Mouse (Mus musculus) limb, embryonic 10.5 days (tissue): ENCODE data around the gene Aatk. TPM values are rescaled to one million over a fixed set of nuclear protein-coding genes. Genes with fewer than 3 reads are reported as not detected.
A peak's percentile ranks its signal among the peaks of the same experiment; 100 is the strongest.

Experiments
- DNase-seq: peaks from one replicate; pipeline ENCODE4 v3.0.0-alpha.2; 2017; ENCODE audit warnings: low spot score
- H3K27ac ChIP-seq: fragments of 300-500 bp; sonication (generic); 2 replicates; pipeline ENCODE4 v1.5.1; 2016; ENCODE audit warnings: mild to moderate bottlenecking
- H3K27me3 ChIP-seq: fragments of 300-500 bp; sonication (generic); 2 replicates; pipeline ENCODE4 v1.6.1; 2016; ENCODE audit warnings: low read depth, mild to moderate bottlenecking; ENCODE audit not compliant: poor library complexity, severe bottlenecking
- H3K36me3 ChIP-seq: fragments of 300-500 bp; sonication (generic); 2 replicates; pipeline ENCODE4 v1.6.1; 2016; ENCODE audit warnings: mild to moderate bottlenecking, moderate library complexity
- H3K4me1 ChIP-seq: fragments of 300-500 bp; sonication (generic); 2 replicates; pipeline ENCODE4 v1.6.1; 2016
- H3K4me3 ChIP-seq: fragments of 300-500 bp; sonication (generic); 2 replicates; pipeline ENCODE4 v1.5.1; 2016; ENCODE audit warnings: mild to moderate bottlenecking, moderate library complexity
- H3K9me3 ChIP-seq: fragments of 300-500 bp; sonication (generic); replicated peaks from 2 replicates; pipeline ENCODE4 v1.6.1; 2016; ENCODE audit warnings: mild to moderate bottlenecking
- WGBS: fragments of 180-500 bp; shearing (Covaris S2); methylation state at CpG from one replicate; pipeline ENCODE4 v1.1.7; 2016; 5-methylcytosine and 5-hydroxymethylcytosine counted together
- polyA plus RNA-seq: library from polyadenylated mRNA; unstranded; fragments of >200 nt; fragmentation: Nextera tagmentation; extraction: Ambion mirVana; gene quantifications from 2 replicates; pipeline ENCODE4 v1.2.1, GENCODE M21; 2016

The Aatk gene
- polyA plus RNA-seq, 1 experiment from 2014 or later: 1.7 TPM

GRCm38 (mm10) chr11:120069261-120069660 is 22.3 kb upstream of the Aatk start:
- H3K27me3 ChIP-seq: no peaks in the 10 kb centered on the region
- H3K36me3 ChIP-seq: peaks cover 98% of the 10 kb centered on the region
- peaks cover 46% of the 10 kb centered on the region for H3K4me1 ChIP-seq
- peak; percentile 53 for DNase-seq
- 0 out of 2 replicates have a peak overlapping the region, but pooled peaks have one; percentile 28 for H3K27ac ChIP-seq
- 38% methylated on average over 11 of the region's 11 CpGs for WGBS
- H3K9me3 ChIP-seq: no peaks in the 10 kb centered on the region
- H3K4me3 ChIP-seq: no peak overlapping the region

GRCm38 (mm10) chr11:120067834-120068233 is 20.9 kb upstream of the Aatk start:
- H3K4me3 ChIP-seq: no peak overlapping the region
- H3K4me1 ChIP-seq: peaks cover 46% of the 10 kb centered on the region
- H3K27ac ChIP-seq: peak overlapping the region; percentile 43; the same call in 1 of the 2 replicates
- 60% methylated on average over 17 of the region's 17 CpGs for WGBS
- no peaks in the 10 kb centered on the region for H3K27me3 ChIP-seq
- no peaks in the 10 kb centered on the region for H3K9me3 ChIP-seq
- H3K36me3 ChIP-seq: peaks cover 97% of the 10 kb centered on the region
- DNase-seq: no peak

- 34% methylated on average over 10 of the region's 10 CpGs for WGBS
- peaks cover 25% of the 10 kb centered on the region for H3K4me1 ChIP-seq
Measured at GRCm38 (mm10) chr11:120065291-120065690, 18.3 kb upstream of the Aatk start.

GRCm38 (mm10) chr11:120064668-120065040 is 17.7 kb upstream of the Aatk start:
- H3K27ac ChIP-seq: no peak overlapping the region
- no peak overlapping the region for H3K4me3 ChIP-seq
- peaks cover 65% of the 10 kb centered on the region for H3K36me3 ChIP-seq
- no peaks in the 10 kb centered on the region for H3K27me3 ChIP-seq
- no peaks in the 10 kb centered on the region for H3K9me3 ChIP-seq
- WGBS: 93% methylated on average over 11 of the region's 11 CpGs
- no peak for DNase-seq
- H3K4me1 ChIP-seq: peaks cover 25% of the 10 kb centered on the region

More at GRCm38 (mm10) chr11:120065291-120065690, 18.3 kb upstream of the Aatk start:
- H3K27me3 ChIP-seq: no peaks in the 10 kb centered on the region
- peak; percentile 69 for DNase-seq
- H3K4me3 ChIP-seq: no peak overlapping the region
- H3K9me3 ChIP-seq: no peaks in the 10 kb centered on the region
- H3K27ac ChIP-seq: no peak overlapping the region
- H3K36me3 ChIP-seq: peaks cover 72% of the 10 kb centered on the region

- Histone ChIP-seq H3K27ac (no peak overlapping the region), H3K36me3 (peaks cover 60% of the 10 kb centered on the region), H3K27me3 (no peaks in the 10 kb centered on the region), H3K9me3 (no peaks in the 10 kb centered on the region), H3K4me3 (no peak overlapping the region), H3K4me1 (peaks cover 23% of the 10 kb centered on the region)
- DNase-seq: no peak
- 89% methylated on average over 12 of the region's 13 CpGs for WGBS
Measured at GRCm38 (mm10) chr11:120064006-120064667, 17.2 kb upstream of the Aatk start.

- Histone ChIP-seq H3K27me3 (no peaks in the 10 kb centered on the region), H3K4me1 (peaks cover 23% of the 10 kb centered on the region), H3K9me3 (no peaks in the 10 kb centered on the region), H3K27ac (no peak overlapping the region), H3K36me3 (peaks cover 54% of the 10 kb centered on the region), H3K4me3 (no peak overlapping the region)
- WGBS: 89% methylated on average over 5 of the region's 5 CpGs
- DNase-seq: no peak
Measured at GRCm38 (mm10) chr11:120063326-120063725, 16.4 kb upstream of the Aatk start.

- no peak for DNase-seq
- H3K27me3 ChIP-seq: no peaks in the 10 kb centered on the region
- H3K4me3 ChIP-seq: no peak overlapping the region
- no peak overlapping the region for H3K27ac ChIP-seq
- WGBS: 87% methylated on average over 8 of the region's 8 CpGs
- H3K9me3 ChIP-seq: no peaks in the 10 kb centered on the region
- H3K4me1 ChIP-seq: 0 out of 2 replicates have a peak, but pooled peaks cover 9% of the 10 kb centered on the region
- H3K36me3 ChIP-seq: peaks cover 27% of the 10 kb centered on the region
Measured at GRCm38 (mm10) chr11:120060634-120061033, 13.7 kb upstream of the Aatk start.

- H3K36me3 ChIP-seq: no peaks in the 10 kb centered on the region
- H3K4me1 ChIP-seq: peaks cover 13% of the 10 kb centered on the region; the same call in 1 of the 2 replicates
- 87% methylated on average over 12 of the region's 12 CpGs for WGBS
- DNase-seq: no peak
- no peaks in the 10 kb centered on the region for H3K9me3 ChIP-seq
- H3K27ac ChIP-seq: no peak overlapping the region
- no peak overlapping the region for H3K4me3 ChIP-seq
- peaks cover 4% of the 10 kb centered on the region; the same call in 1 of the 2 replicates for H3K27me3 ChIP-seq
Measured at GRCm38 (mm10) chr11:120055953-120056732, 9.2 kb upstream of the Aatk start.

GRCm38 (mm10) chr11:120053846-120054245 is 6.9 kb upstream of the Aatk start:
- Histone ChIP-seq H3K36me3 (no peaks in the 10 kb centered on the region), H3K27ac (no peak overlapping the region), H3K9me3 (no peaks in the 10 kb centered on the region), H3K4me1 (peaks cover 12% of the 10 kb centered on the region; the same call in 1 of the 2 replicates), H3K27me3 (peaks cover 27% of the 10 kb centered on the region), H3K4me3 (no peak overlapping the region)
- WGBS: 80% methylated on average over 4 of the region's 4 CpGs
- no peak for DNase-seq

GRCm38 (mm10) chr11:120052274-120052673 is 5.3 kb upstream of the Aatk start:
- 84% methylated on average over 9 of the region's 9 CpGs for WGBS
- no peaks in the 10 kb centered on the region for H3K36me3 ChIP-seq
- no peak overlapping the region for H3K27ac ChIP-seq
- no peaks in the 10 kb centered on the region for H3K9me3 ChIP-seq
- no peak overlapping the region for H3K4me3 ChIP-seq
- no peak for DNase-seq
- H3K4me1 ChIP-seq: peaks cover 26% of the 10 kb centered on the region
- peaks cover 43% of the 10 kb centered on the region for H3K27me3 ChIP-seq

- Histone ChIP-seq H3K27ac (0 out of 2 replicates have a peak overlapping the region, but pooled peaks have one; percentile 15), H3K9me3 (no peaks in the 10 kb centered on the region), H3K4me1 (peaks cover 36% of the 10 kb centered on the region), H3K4me3 (no peak overlapping the region), H3K27me3 (peaks cover 53% of the 10 kb centered on the region), H3K36me3 (no peaks in the 10 kb centered on the region)
- DNase-seq: no peak
- WGBS: 48% methylated on average over 14 of the region's 14 CpGs
Measured at GRCm38 (mm10) chr11:120051124-120051811, 4.3 kb upstream of the Aatk start.

GRCm38 (mm10) chr11:120049067-120049466 is 2.1 kb upstream of the Aatk start:
- 84% methylated on average over 8 of the region's 8 CpGs for WGBS
- Histone ChIP-seq H3K36me3 (no peaks in the 10 kb centered on the region), H3K27ac (no peak overlapping the region), H3K4me3 (no peak overlapping the region), H3K4me1 (peaks cover 49% of the 10 kb centered on the region), H3K27me3 (peaks cover 75% of the 10 kb centered on the region), H3K9me3 (no peaks in the 10 kb centered on the region)
- DNase-seq: no peak

- peaks cover 49% of the 10 kb centered on the region for H3K4me1 ChIP-seq
- 2% methylated on average over 23 of the region's 23 CpGs for WGBS
- peak; percentile 62 for DNase-seq
- peaks cover 76% of the 10 kb centered on the region for H3K27me3 ChIP-seq
- H3K36me3 ChIP-seq: no peaks in the 10 kb centered on the region
- no peaks in the 10 kb centered on the region for H3K9me3 ChIP-seq
- peak overlapping the region; percentile 72 for H3K4me3 ChIP-seq
- H3K27ac ChIP-seq: 0 out of 2 replicates have a peak overlapping the region, but pooled peaks have one; percentile 11
Measured at GRCm38 (mm10) chr11:120048252-120048556, 1.2 kb upstream of the Aatk start.
